Mouse (Mus musculus) olfactory bulb, adult 2 months (tissue): ENCODE results near the gene Rpl26.

Experiments
- CTCF ChIP-seq: fragments of 200-500 bp; IDR thresholded peaks from 2 replicates; pipeline ENCODE4 v1.5.1; 2012; ENCODE audit warnings: low read depth, mild to moderate bottlenecking, low read length, moderate library complexity; ENCODE audit not compliant: insufficient read depth
- POLR2A ChIP-seq: fragments of 200-500 bp; IDR thresholded peaks from 2 replicates; pipeline ENCODE4 v1.6.1; 2012; ENCODE audit warnings: mild to moderate bottlenecking, low read depth, low read length, moderate library complexity; ENCODE audit not compliant: insufficient read depth

- TF ChIP-seq CTCF (no peak), POLR2A (no peak)
Observed at GRCm38 (mm10) chr11:68954408-68954807, 53.0 kb downstream of the Rpl26 start.
